In the genomic region with DNA sequence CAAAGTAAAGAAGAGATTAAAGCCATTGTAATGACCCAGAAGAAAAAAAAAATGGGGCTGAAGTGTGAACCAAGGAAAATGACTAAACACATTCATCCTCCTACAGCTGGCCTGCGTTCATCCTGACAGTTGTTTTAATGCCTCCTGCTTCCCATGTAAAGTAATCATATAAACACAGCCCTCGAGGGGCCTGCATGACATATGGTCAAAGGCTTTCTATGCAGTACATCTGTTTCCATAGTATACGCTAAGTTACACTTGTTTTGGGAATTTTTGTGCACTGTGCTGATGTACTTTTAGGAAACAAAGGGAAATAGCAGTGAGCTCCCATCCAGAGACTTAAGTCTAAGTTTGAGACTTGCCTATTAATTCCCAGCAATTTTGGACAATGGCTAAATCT, we compare ENCODE assay signal across 22 mouse cellular contexts.
DNase-seq lines count a peak whose midpoint lies in the region; ATAC-seq and TF ChIP-seq lines count a peak whose summit lies in the region.
"Had no signal": no experiment of that assay in that cellular context is flagged by ENCODE, and none has a peak within 500 bp of the region (broad histone marks: within the 10 kb centered on the region; RNA-seq: fewer than 3 reads in every experiment).

No protein-coding gene starts in this region.

- H3K27me3 ChIP-seq in kidney, postnatal 0 days (ENCODE audit: insufficient read depth, low read length) = no peaks in the 10 kb centered on the region
- no peaks in the 10 kb centered on the region for H3K27me3 ChIP-seq in kidney, adult 2 months (replicated peaks; ENCODE audit: control insufficient read depth, insufficient read depth, low read length)
- H3K27me3 ChIP-seq in intestine, embryonic 16.5 days (replicated peaks; ENCODE audit: control insufficient read depth, insufficient read depth, low read length) = no peaks in the 10 kb centered on the region
- H3K27me3 ChIP-seq in stomach, embryonic 16.5 days (ENCODE audit: control insufficient read depth, insufficient read depth, low read length) = no peaks in the 10 kb centered on the region
- H3K27me3 ChIP-seq: forebrain, embryonic 15.5 days; heart, embryonic 15.5 days; hindbrain, embryonic 13.5 days had no signal

- no peak overlapping the region for H3K27ac ChIP-seq in kidney, postnatal 0 days
- H3K27ac ChIP-seq in kidney, adult 2 months (ENCODE audit: insufficient read depth, low read depth, low read length) = no peak overlapping the region
- H3K27ac ChIP-seq in intestine, embryonic 16.5 days (ENCODE audit: low read length) = no peak overlapping the region
- H3K27ac ChIP-seq in stomach, embryonic 16.5 days (ENCODE audit: low read length) = no peak overlapping the region
- H3K27ac ChIP-seq: forebrain, embryonic 15.5 days; heart, adult 2 months; heart, embryonic 15.5 days; hindbrain, embryonic 13.5 days; hindbrain, postnatal 0 days had no signal

- ATAC-seq in kidney, postnatal 0 days (replicated peaks; ENCODE audit: low FRiP score, low read depth) = no peak
- peak; percentile 62; the same call in 1 of the 2 replicates for ATAC-seq in intestine, embryonic 16.5 days
- ATAC-seq in stomach, embryonic 16.5 days (ENCODE audit: insufficient read depth, low FRiP score) = peak; percentile 69
- ATAC-seq: CD4-positive, CD25-positive, alpha-beta regulatory T cell, adult 4 months; forebrain, embryonic 15.5 days; hindbrain, postnatal 0 days had no signal

- H3K4me2 ChIP-seq in kidney, postnatal 0 days (ENCODE audit: low read length) = no peak overlapping the region
- H3K4me2 ChIP-seq in intestine, embryonic 16.5 days (ENCODE audit: low read depth, low read length) = no peak overlapping the region
- H3K4me2 ChIP-seq in stomach, embryonic 16.5 days (ENCODE audit: low read depth, low read length) = no peak overlapping the region
- H3K4me2 ChIP-seq: forebrain, embryonic 15.5 days; heart, embryonic 11.5 days; heart, embryonic 15.5 days; hindbrain, embryonic 13.5 days had no signal

- no peak for TF ChIP-seq CTCF in kidney, postnatal 0 days (IDR thresholded peaks at IDR 0.05; ENCODE audit: low read depth)
- no peak for TF ChIP-seq CTCF in kidney, adult 2 months (conservative IDR thresholded peaks at IDR 0.05; ENCODE audit: insufficient read depth, insufficient read length, low read depth, low read length)

- no peaks in the 10 kb centered on the region for H3K36me3 ChIP-seq in kidney, postnatal 0 days (ENCODE audit: insufficient read depth, low read length)
- H3K36me3 ChIP-seq in kidney, adult 2 months (ENCODE audit: control insufficient read depth, insufficient read depth, low read length) = no peaks in the 10 kb centered on the region
- H3K36me3 ChIP-seq in intestine, embryonic 16.5 days (ENCODE audit: control insufficient read depth, insufficient read depth, low read length) = no peaks in the 10 kb centered on the region
- no peaks in the 10 kb centered on the region for H3K36me3 ChIP-seq in stomach, embryonic 16.5 days (ENCODE audit: control insufficient read depth, insufficient read depth, low read length)
- H3K36me3 ChIP-seq: forebrain, embryonic 15.5 days; G1E; heart, embryonic 15.5 days; hindbrain, embryonic 13.5 days had no signal

- no peaks in the 10 kb centered on the region for H3K4me1 ChIP-seq in kidney, postnatal 0 days (replicated peaks; ENCODE audit: insufficient read depth, low read length)
- no peaks in the 10 kb centered on the region for H3K4me1 ChIP-seq in kidney, adult 2 months (ENCODE audit: control insufficient read depth, insufficient read depth, low read length)
- no peaks in the 10 kb centered on the region for H3K4me1 ChIP-seq in intestine, embryonic 16.5 days (ENCODE audit: control insufficient read depth, insufficient read depth, low read length)
- H3K4me1 ChIP-seq in stomach, embryonic 16.5 days (ENCODE audit: control insufficient read depth, insufficient read depth, low read length) = 0 out of 2 replicates have a peak, but pooled peaks cover 4% of the 10 kb centered on the region
- H3K4me1 ChIP-seq: forebrain, embryonic 15.5 days; heart, embryonic 15.5 days; hindbrain, embryonic 13.5 days had no signal

- no peak for TF ChIP-seq POLR2A in kidney, adult 2 months (IDR thresholded peaks at IDR 0.05; ENCODE audit: low read depth, low read length)

- H3K9ac ChIP-seq in kidney, postnatal 0 days (ENCODE audit: low read depth, low read length) = no peak overlapping the region
- no peak overlapping the region for H3K9ac ChIP-seq in intestine, embryonic 16.5 days (ENCODE audit: low read depth, low read length)
- H3K9ac ChIP-seq in stomach, embryonic 16.5 days (ENCODE audit: low read length) = no peak overlapping the region
- H3K9ac ChIP-seq: forebrain, embryonic 15.5 days; heart, embryonic 15.5 days; hindbrain, embryonic 13.5 days had no signal

- no peaks in the 10 kb centered on the region for H3K9me3 ChIP-seq in kidney, postnatal 0 days (replicated peaks; ENCODE audit: low read length)
- no peaks in the 10 kb centered on the region; the same call in 1 of the 2 replicates for H3K9me3 ChIP-seq in intestine, embryonic 16.5 days (ENCODE audit: control insufficient read depth, low read length)
- H3K9me3 ChIP-seq in stomach, embryonic 16.5 days (replicated peaks; ENCODE audit: control insufficient read depth, low read length) = no peaks in the 10 kb centered on the region
- H3K9me3 ChIP-seq: forebrain, embryonic 15.5 days; heart, embryonic 15.5 days; hindbrain, embryonic 13.5 days had no signal

- DNase-seq in embryo, embryonic 10.5 days (ENCODE audit: low spot score) = peak; percentile 9
- no peak for DNase-seq in embryo, embryonic 9.5 days (ENCODE audit: extremely low spot score)
- DNase-seq in kidney, postnatal 0 days (ENCODE audit: low spot score) = peak; percentile 12
- no peak for DNase-seq in kidney, adult 2 months
- DNase-seq in heart, adult 18-20 months = no peak
- DNase-seq: adrenal gland, adult 8-10 months; adrenal gland, postnatal 36 days; B cell, adult 2 months; cerebellum, adult 2 months; cerebellum, postnatal 10 days; gastrocnemius, postnatal 10 days; heart, adult 2 months; heart, postnatal 14 days had no signal

- 28% methylated on average over 3 of the region's 3 CpGs for WGBS in kidney, postnatal 0 days
- WGBS in kidney, adult 2 months = 47% methylated on average over 3 of the region's 3 CpGs
- 44% methylated on average over 3 of the region's 3 CpGs for WGBS in intestine, embryonic 16.5 days
- WGBS in stomach, embryonic 16.5 days = 35% methylated on average over 3 of the region's 3 CpGs

- no peak overlapping the region for H3K4me3 ChIP-seq in kidney, postnatal 0 days (replicated peaks; ENCODE audit: low read depth, low read length)
- no peak overlapping the region for H3K4me3 ChIP-seq in kidney, adult 2 months (ENCODE audit: insufficient read depth, low read depth, low read length)
- H3K4me3 ChIP-seq in intestine, embryonic 16.5 days (ENCODE audit: low read length) = no peak overlapping the region
- no peak overlapping the region for H3K4me3 ChIP-seq in stomach, embryonic 16.5 days (replicated peaks; ENCODE audit: low read length)
- H3K4me3 ChIP-seq: forebrain, embryonic 15.5 days; heart, adult 2 months; heart, embryonic 15.5 days; hindbrain, embryonic 13.5 days had no signal

Comparison
In these comparisons a context has a peak if more than half of its experiments do, and no peak if none do; other contexts are left out.
1. DNase-seq: peak in embryo, embryonic 10.5 days (single experiment) and kidney, postnatal 0 days (single experiment); none in embryo, embryonic 9.5 days (single experiment), kidney, adult 2 months (single experiment) and heart, adult 18-20 months (0 of 2).